In the genomic region with DNA sequence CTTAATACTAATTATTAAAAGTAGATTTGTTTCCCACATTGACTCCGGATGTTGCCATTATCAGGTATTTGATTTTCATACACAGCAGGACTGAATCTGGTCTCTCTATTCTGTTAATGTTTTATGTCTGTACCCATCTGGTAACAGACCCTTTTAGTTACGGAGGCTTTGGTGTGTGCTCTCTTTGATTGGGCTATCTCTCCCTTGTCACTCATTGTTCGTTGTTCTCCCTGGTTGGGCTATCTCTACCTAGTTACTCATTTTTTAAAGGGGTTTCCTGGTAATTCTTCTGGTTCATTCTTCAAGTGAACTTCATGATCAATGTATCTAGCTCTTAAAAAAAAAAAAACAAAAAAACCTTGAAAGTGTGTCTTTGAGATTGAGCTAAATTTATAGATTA, we compare ENCODE assay signal across 16 mouse cellular contexts.
"Had no signal": no experiment of that assay in that cellular context is flagged by ENCODE, and none has a peak within 500 bp of the region (broad histone marks: within the 10 kb centered on the region; RNA-seq: fewer than 3 reads in every experiment).

No protein-coding gene starts in this region.

- DNase-seq: kidney, adult 11 months; kidney, adult 8-10 months; kidney, postnatal 14 days; kidney, postnatal 4 days; lung, embryonic 14.5 days; midbrain, embryonic 14.5 days; right cerebral cortex, adult 18-20 months; right cerebral cortex, postnatal 14 days; right cerebral cortex, postnatal 4 days; thymus, postnatal 25 days had no signal

- H3K9me3 ChIP-seq: limb, embryonic 10.5 days; limb, embryonic 13.5 days; stomach, embryonic 15.5 days had no signal

- H3K9ac ChIP-seq: limb, embryonic 13.5 days; lung, embryonic 14.5 days; stomach, embryonic 15.5 days had no signal

- H3K27ac ChIP-seq: limb, embryonic 10.5 days; limb, embryonic 13.5 days; macrophage; stomach, embryonic 15.5 days had no signal

- H3K4me2 ChIP-seq: limb, embryonic 13.5 days; lung, embryonic 14.5 days; midbrain, embryonic 11.5 days; stomach, embryonic 15.5 days had no signal

- H3K27me3 ChIP-seq: limb, embryonic 13.5 days; stomach, embryonic 15.5 days had no signal

- H3K36me3 ChIP-seq: limb, embryonic 10.5 days; limb, embryonic 13.5 days; stomach, embryonic 15.5 days had no signal

- ATAC-seq: lung, postnatal 0 days had no signal

- H3K4me3 ChIP-seq: limb, embryonic 10.5 days; limb, embryonic 13.5 days; stomach, embryonic 15.5 days had no signal
